Mouse (Mus musculus): ENCODE results near the gene Tead1.

The Tead1 gene

DNA sequence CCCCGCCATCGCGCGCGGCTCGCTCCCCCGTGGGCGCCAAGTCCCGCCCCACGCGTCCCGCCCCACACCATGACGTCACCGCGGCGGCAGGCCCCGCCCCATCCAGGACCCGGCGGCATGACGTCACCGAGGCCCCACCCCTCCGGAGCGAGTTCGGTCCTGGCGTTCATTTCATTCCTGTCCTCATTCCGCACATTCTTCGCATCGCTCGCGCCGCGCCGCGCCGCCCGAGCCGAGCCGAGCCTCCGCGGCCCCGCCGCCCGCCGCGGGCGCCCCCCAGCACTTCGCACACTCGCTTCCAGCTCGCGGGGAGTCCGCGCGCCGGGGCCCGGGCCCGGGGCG, at the start of gene Tead1:
TSS of gene Tead1 (plus strand) at position 148 of the 342 bp plus-strand sequence.
- peak; percentile 89 for DNase-seq

DNA sequence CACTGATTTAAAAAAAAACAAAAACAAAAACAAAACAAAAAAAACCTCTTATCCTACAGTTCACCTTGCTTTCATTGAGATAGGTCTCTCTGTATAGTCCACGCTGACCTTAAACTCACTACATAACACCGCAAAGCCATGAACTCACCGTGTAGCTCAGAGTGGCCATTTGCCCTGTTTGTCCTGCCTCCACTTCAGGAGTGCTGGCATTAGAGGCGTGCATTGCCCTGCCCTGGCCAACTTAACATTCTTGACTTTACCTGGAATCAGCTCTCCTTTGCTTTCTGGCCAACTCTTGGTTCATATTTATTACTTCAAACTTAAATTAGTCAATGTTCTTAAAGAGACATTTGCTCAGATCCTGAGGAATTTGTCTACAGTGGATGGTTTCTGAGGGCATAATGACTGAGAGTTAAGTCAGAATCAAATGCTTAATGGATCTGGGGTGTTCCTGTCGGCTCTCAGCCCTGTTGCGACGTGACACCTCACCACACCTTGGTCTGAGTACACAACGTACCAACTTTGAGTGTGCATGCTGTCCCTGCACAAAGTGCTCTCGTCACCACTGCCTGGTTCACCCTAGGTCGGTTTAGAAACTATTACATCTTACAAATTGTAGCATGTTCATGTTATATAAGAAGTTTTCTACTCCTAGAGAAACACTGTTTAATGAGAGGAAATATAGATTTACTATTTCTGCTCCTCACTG, 44.5 kb upstream of the Tead1 start:
- no peak for DNase-seq

DNA sequence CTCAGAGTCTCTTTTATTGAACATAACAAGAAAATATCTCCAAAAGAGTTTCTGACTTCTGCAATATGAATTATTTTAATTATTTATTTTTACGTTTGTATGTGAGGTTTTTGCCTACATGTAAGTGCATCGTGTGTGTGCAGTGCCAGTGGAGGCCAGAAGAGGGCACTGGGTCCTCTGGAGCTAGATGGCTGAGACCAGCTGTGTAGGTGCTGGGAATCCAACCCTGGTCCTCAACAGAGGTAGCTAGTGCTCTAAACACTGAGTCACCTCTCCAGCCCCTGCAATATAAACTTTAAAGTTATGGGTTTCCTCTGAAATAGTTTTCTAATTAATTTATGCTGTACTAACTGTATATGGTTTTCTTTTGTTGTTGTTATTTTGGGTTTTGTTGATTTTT, 43.2 kb upstream of the Tead1 start:
- no peak for DNase-seq

DNA sequence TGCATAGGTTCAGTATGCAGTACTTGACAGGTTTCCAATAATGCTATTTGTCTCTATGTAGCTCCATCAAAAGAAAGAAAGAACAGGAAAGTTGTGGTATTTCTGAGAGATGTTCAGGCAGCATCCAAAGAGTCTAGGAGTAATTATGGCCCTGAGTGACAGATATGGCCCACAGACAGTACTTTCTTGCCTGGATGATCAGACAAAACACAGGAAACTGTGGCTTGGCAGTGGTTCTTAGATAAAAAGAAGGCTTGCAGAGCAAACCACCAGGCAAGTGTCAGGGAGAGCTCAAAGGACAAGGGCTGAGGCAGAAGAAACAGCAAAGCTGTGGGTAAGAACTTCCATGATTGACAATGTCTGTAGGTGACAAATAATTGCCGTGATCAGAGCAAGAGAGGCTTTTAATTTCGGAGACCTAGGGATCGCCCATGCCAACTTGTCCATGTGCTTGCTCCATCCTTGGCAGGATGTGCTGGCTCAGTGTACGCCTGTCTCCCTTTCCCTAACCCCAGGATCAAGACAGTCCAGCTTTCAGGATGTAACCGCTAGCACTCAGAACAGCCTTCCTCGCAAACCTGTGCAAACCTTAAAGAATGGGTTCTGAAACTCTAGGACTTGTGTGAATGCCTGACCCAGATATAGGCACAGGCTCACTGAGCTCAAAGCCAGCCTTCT, 35.1 kb upstream of the Tead1 start:
- DNase-seq: peak; percentile 38

DNA sequence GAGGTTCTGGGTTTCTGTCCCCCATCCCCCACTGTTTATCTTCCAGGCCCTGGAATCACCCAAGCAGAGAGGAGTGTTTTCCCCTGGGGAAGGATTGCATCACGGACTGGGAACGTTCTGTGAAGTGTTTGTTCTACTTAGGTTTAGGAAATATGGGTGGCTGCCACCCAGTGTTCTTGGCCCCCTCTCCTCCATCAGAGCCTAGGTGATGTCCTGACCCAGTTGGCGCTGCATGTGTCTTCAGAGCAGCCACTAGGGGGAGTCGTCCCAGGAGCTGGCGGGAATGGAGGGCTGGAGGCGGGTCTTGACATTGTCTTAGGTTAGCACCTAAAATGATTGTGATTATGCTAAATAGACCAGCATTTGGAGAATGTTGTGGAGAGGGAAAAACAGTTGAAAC, 34.4 kb upstream of the Tead1 start:
- no peak for DNase-seq

DNA sequence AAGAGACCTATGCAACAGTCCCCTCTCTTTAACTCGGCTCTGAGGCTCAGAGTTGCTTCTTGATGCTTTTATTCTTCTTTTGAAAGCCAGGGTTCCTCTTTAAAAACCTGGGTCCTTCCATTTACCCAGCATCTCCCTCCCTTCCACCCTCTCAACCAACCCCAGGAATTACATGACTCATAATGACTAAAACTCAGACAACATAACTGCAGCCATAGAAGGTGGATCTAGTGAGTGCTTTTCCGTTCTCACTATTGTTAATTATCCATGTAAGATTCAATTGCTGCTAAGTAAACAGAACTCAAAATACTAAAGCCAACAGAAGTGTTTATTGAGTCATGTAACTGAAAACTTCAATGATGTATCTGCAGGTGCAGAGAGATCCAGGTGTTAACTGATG, 33.4 kb upstream of the Tead1 start:
- no peak for DNase-seq

DNA sequence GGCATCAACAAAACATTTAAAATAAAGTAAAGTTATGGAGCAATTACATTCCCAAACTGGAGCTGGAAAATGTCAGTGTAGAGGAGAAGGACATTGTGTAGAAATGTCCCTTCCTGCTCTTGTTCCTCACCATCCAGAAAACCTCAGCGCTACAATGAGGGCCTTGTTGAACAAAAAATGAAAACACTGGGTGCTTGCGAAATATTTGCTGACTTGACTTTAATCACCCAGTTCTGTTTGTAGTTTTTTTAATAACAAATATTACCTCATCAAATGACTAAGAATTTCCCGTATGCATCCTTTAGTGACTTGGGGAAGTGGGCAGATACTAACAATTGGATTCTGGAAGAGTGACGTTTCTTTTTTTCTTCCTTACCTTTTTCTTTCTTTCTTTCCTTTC, 31.7 kb upstream of the Tead1 start:
- no peak for DNase-seq

DNA sequence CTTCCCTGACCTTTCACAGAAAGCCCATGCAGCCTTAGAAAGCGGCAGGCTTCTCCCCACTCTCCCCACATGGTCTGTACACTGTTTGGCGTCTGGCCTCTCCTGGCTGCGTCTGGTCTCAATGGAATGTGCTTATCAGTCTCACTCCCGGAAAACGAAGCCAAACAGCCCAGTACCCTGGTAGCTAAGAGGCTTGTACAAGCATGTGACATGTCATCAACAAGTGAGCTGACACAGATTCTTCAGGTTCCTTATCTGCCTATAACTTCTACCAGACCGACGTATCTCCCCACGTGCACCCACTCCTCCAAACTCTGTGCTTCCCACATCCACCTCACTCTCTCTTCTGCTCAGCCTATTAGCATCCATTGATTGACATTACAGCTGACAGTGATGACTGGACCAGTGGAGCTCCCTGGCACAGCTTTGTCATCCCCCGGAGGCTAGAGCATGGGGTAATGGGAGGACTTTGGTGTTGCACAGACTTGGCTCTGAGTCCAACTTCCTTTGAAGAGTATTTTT, 22.9 kb upstream of the Tead1 start:
- DNase-seq: no peak

DNA sequence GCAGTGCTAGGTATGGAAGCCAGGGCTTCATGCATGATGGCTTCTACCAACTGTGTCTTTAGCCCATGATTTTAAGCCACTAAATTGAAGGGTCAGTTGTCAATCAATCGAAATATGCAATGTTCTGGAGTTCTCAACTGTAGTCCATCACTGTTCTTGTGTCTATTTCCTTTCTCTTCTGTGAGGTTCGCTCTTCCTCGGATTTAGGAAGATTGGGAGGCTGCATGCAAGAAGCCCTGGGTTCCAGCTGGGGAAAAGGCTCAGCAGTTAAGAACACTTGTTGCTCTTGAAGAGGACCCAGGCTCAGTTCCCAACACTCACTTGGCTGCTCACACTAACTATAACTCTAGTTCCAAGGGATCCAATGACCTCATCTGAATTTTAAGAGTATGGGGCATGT, 20.2 kb upstream of the Tead1 start:
- no peak for DNase-seq

DNA sequence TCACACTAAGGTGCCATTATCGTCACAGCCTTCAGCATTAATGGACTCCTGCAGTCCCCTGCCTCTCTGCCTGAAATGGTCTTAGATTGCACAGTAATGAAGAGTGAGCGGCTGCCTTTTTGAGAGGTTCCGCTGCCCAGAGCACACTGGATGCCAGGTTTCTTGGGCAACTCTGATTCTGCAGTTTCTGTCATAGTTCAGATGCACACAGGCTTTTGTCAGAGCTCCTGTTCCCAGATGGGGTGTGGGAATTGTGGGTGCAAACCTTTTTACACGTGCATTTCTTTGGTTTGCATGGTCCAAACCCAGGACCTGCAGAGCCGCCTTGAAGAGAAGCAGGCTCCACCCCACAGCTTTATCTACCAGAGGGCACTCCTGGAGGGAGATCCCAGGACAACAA, 19.3 kb upstream of the Tead1 start:
- DNase-seq: no peak

DNA sequence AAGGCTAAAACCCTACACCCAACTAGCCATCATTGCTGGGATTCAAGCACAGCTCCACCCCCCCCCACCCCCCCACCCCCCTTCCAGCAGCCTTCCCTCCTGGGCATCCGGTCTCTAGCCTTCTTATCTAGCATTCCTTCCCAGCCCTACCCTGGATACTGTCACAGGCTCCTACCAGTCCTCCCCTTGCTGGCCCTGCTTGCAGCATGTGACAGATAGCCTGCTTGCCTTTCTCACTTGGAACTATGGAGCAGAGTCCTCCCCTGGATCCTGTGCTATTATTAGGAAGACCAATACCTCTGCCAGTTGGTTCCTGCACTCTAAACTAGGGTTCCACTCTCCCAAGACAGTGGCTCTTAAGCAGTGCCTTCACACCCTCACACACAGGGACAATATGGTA, 18.8 kb upstream of the Tead1 start:
- no peak for DNase-seq

DNA sequence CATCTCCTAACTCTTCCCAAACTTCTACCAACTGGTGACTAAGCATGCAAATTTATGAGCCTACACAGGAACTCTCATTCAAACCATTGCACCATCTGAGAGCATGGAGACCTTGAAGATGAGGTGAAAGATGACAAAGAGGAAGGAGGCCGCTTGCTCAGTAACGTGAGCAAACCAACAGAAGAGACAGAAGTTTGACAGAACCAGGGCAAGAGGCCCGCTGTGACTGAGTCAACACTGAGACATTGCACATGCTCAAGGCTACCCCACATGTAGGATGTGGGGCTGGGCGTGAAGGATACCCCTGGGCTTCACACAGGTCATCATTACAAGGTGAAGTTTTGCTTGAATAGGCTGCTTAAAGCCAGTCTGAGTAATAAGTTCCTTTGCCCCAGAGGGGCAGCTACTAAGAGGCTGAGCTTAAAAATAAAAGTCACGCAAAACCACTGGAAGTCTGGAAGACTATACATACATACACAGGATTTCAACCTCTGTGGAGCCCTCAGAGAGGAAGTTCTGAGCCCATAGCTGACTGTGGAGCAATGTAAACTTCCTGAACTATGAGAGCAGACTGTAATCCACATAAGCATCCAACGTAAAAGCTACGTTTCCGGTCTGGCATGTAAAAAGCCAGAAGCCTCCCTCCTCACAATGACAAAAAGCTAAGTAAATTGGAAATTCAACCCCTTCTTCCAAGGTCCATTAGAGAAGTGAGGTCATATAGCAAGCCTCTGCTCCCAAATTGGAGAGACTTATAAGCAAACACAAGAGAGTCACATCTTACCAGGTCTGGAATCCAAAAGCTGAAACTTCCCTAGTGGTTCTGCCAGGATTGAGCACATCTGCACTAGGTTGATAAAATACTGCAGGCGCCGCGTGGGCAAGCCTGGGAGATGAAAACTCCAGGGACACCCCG, 16.5 kb upstream of the Tead1 start:
- DNase-seq: no peak

DNA sequence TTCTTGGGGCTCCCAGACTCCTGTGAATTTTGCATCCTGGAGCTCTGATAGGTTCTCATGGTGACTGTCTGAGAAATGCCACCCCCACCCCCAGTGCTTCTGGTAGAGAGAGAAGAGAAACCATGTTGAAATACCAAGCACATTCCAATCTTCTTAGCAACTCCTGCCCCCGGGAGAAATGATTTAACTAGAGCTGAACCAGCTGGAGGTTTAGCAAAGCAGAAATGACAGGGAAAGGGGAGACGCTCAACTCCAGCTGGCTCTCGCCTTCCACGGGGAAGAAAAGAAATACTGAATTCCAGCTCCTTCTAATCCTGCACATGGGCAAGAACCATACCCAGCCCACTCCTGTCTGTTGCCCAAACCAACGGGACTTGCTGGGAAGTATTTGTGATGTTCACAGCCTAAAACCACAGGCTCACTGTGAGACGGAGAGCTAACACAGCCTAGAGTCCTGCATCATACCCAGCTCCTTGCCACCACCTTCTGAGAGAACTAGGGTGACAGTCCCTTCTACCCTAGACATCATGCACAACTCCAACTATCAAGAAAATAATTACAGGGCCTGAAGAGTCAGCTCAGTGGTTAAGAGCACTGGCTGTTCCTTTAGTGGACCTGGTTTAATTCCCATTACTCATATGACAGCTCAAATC, 15.7 kb upstream of the Tead1 start:
- no peak for DNase-seq

DNA sequence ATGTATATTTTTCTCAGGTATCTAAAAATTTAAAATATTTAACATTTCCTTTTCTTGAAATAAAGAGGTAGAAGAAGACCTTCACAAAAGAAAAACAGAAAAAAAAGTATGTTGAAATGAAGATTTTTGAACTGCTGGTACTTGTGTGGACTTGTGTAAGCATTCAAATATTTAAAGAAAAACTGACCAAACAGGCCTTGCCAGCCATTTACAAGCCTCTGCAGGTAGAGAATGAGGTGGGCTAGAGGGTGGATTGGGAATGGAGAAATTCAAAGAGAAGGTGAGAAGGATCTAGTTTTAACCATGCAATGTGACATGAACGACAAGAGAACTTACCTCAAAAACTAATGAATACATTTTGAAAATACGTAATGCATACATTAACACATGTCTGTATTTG, 9.1 kb upstream of the Tead1 start:
- no peak for DNase-seq

DNA sequence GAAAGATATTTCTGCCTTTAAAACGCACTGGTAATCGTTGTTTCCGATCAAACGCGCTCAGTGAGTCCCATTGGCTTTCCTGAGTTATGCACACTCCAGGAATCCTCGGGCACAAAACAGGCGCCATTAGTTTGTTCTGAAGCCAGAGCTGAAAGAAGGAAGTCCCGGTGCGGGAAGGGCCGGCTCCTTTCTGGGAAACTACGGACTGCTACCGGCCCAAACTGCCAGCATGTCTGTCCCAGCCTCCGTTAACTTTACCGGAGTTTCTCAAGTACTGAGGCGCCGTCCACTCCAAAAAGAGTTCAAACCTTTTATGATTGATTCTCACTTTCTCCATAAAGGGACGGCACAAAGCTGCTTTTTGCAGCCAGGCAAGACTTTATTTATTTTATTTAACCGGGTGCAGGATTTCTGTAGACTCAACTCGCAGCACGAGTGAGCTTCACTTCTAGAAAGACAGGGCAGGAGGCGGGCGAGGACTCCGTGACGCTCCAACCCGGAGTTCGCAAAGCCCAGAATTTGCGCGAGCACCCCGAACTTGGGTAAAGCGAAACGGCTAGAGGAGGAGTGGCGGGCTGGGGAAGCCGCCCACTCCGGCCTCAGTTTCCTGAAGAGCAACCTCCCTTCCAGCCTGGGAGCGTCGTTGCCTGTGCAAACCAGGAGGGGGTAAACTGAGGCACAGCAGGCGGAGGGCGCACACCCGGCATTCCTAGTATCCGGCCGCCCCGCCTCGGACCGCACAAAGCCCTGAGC, 524 bp upstream of the Tead1 start:
- peak; percentile 31 for DNase-seq

DNA sequence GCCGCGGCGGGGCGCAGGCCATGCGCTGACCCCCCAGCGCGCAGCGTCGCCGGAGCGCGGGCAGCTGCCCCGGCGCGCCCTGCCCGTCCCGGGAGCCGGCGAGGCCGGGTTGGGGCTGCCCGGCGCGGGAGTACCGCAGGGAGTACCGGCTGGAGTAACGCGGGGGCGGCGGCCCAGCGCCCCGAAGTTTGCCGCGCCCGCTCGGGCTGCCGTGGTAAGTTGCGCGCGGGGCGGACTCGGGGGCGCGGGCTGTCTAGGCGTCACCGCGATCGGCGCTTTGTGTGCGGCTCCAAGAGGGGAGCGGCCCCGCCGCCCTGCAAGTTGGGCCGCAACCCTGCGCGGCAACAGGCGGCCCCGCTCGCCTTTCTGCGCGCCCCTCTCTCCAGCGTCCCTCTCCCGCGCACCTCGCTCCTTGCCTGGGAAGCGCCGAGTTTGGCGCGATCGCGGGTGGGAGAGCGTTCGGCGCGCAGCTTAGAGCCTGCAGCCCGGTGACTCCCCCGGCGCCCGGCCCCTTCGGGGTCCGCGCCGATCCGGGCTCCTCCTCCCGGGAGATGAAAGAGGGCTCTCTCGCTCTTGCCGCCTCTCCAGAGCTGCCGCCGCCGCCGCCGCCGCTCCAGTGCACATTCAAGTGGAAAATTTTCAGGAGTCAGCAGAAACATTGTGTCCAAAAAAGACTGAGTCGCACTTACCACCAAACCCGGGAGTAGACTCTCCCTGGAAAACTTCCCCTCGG, 561 bp downstream of the Tead1 start:
- DNase-seq: peak; percentile 70

DNA sequence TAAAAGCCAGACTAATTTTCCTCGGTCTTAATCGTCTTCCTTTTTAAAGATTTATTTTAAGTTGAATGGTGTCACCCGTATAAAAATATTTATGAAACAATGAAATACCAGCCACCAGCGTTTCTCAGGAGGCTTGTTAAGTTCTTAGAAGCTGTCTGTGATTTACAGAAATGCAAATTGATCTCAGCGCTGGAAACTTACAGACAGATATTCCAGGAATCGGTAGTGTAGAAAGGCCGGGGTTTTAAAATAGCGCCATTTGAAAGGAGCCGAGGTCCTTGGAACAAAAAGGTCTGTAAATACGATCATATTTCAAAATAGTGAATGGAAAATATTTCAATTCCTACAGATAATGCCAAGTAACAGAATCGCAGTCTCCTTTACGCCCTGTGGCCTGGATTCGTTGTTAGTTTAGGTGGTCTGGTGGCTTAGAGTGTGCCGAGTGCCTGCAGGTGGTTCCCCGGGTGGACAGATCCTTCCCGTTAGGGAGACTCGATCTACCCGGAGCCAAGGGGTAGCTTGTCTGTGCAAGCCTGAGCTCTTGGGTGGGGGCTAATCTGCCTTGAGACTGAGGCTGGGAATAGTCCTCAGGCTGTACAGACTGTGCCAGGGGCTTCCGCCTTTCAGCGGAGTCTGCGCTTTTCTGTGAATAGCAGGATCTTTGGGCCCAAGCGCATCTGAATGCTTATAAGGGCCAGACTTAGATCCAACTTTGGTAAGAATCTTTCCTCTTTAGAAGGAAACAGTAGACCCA, 1.6 kb downstream of the Tead1 start:
- peak; percentile 27 for DNase-seq

DNA sequence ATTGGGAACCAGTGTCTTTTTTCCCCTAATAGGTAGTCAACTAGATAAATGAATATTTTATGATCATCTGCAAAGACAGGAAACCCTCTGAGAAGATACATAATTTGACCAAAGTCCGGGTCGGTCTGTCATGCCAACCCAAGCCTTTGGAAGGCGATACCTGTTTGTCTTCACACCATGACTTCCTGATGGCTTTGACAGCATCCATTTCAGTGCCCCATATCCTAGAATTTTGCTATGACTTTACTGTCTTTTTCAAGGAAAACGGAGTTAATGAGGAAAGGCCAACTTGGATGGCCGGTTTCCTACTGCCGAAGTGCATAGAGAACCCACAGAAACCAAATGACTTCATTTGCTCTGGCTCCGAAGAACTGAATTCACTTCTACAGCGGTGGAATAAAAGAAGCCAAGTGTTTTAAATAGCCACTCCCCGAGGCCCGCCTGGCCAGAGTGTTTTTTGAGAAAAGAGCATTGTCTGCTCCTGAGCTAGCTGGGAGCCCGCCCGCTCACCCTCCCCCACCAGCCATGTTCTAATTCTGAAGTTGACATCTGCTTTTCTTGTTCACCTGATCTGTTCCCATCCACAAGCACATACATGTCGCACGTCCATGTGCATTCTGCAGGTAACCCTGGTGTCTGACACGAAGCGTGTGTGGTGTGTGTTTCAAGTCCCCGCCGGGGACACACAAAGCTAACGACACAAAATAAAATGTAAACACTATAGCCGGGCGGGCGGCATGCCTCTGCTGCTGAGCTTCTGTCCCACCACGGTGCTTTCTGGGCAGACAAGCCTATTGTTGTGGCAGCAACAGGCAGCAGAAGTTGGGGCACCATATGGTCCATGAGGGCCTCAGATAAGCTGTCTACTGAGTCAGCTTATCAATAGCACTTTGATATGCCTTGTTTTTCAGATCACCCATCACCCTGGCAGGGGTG, 5.8 kb downstream of the Tead1 start:
- no peak for DNase-seq

DNA sequence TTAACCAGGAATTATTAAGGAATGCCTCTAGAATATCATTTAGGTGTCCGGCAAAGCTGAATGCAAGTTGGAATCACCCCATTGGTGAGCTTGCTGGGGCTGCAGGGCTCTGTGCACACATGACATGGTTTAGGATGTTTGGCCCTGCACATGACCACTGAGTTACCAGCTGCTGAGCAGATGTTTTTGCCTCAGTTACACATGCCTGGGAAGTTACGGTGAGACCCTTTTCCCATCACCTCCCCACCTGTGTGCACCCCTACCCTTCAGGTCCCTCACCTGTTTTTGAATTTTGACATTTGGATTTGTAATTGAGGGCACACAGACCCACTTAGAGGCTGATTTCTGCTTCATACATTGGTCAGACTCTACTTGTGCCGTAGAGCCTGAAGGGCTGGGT, 6.9 kb downstream of the Tead1 start:
- no peak for DNase-seq

DNA sequence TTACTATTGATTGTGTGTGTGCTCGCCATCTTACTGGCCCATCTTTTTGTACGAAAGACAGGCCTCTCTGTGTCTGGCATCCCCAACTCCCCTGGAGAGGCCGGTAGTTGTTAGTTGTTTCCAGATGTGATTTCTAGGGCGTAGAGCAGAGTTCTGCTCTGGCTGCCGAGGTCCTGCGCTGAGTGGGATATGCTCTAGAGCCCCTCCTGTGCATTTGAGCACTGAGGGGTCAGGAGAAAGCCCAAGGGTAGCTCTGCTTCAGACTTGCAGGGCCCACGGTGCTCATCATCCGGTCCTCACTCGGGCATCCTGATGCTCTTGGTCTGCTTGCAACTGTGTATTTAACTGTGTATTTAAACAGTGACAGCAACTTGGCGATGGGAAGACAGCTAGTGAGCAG, 7.5 kb downstream of the Tead1 start:
- DNase-seq: no peak
